Mouse (Mus musculus): ENCODE data around the gene Dab2ip. TPM values are rescaled to one million over a fixed set of nuclear protein-coding genes. Genes with fewer than 3 reads are reported as not detected.

Gene Dab2ip
- polyA plus RNA-seq, 1 experiment from 2014 or later = 42.3 TPM

DNA sequence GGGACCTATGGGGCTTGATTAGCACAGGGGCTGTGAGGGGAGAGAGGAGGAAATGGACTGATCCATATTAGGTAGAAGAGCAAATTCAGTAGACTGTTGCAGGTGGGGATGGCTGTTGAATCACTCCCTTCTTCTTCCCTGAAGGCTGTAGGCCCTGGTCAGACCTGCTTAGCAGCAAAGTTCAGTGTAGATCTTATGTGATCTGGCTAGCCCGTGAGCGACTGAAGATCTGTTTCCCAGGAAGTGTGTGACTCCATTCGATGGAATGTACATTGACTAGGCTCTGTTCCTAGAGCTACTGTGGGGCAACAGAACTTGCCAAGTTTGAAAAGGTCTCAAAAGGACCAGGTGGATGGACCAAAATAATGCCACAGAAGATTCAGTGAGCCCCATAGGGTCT, 145.2 kb downstream of the Dab2ip start:
- Histone ChIP-seq H3K36me3 (ENCODE audit: control insufficient read depth, insufficient read depth, low read length) (no peaks in the 10 kb centered on the region), H3K27me3 (ENCODE audit: control insufficient read depth, insufficient read depth, low read length) (no peaks in the 10 kb centered on the region), H3K27ac (ENCODE audit: low read depth, low read length) (no peak overlapping the region), H3K4me1 (ENCODE audit: control insufficient read depth, insufficient read depth, low read length) (peaks cover 14% of the 10 kb centered on the region), H3K4me3 (ENCODE audit: low read depth, low read length) (no peak overlapping the region), H3K9me3 (ENCODE audit: control insufficient read depth, low read length) (no peaks in the 10 kb centered on the region), H3K9ac (ENCODE audit: low read length) (no peak overlapping the region), H3K4me2 (no peak overlapping the region)
- WGBS = 94% methylated on average over 3 of the region's 3 CpGs
- ATAC-seq (ENCODE audit: low FRiP score) (no peak), DNase-seq (ENCODE audit: low spot score, missing footprints) (no peak)

DNA sequence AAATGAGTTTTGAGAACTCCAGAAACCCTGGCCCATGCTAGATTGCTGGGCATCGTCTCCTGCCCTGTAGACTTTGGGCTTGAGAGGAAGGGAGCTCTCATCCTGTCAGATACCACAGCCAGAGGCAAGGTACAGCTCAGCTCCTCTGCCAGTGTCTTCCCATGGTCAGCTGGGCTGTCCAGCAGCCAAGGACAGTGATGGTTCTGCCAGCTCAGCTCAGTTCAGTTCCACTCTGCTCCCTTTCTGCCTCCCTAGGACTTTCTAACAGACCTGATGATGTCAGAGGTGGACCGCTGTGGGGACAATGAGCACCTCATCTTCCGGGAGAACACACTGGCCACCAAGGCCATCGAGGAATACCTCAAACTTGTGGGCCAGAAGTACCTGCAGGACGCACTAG, 154.5 kb downstream of the Dab2ip start:
- ATAC-seq (ENCODE audit: low FRiP score) = no peak
- H3K36me3 ChIP-seq (ENCODE audit: control insufficient read depth, insufficient read depth, low read length) = peaks cover 20% of the 10 kb centered on the region
- WGBS = 95% methylated on average over 5 of the region's 5 CpGs
- no peak overlapping the region for H3K27ac ChIP-seq (ENCODE audit: low read depth, low read length)
- H3K27me3 ChIP-seq (ENCODE audit: control insufficient read depth, insufficient read depth, low read length) = no peaks in the 10 kb centered on the region
- no peak for DNase-seq (ENCODE audit: low spot score, missing footprints)
- no peaks in the 10 kb centered on the region for H3K4me1 ChIP-seq (ENCODE audit: control insufficient read depth, insufficient read depth, low read length)
- no peaks in the 10 kb centered on the region for H3K9me3 ChIP-seq (ENCODE audit: control insufficient read depth, low read length)
- H3K4me2 ChIP-seq = no peak overlapping the region
- no peak overlapping the region for H3K9ac ChIP-seq (ENCODE audit: low read length)
- no peak overlapping the region for H3K4me3 ChIP-seq (ENCODE audit: low read depth, low read length)

GRCm38 (mm10) chr2:35713460-35713859, 155.4 kb downstream of the Dab2ip start:
- 91% methylated on average over 7 of the region's 7 CpGs for WGBS
- H3K36me3 ChIP-seq (ENCODE audit: control insufficient read depth, insufficient read depth, low read length) = peaks cover 22% of the 10 kb centered on the region

GRCm38 (mm10) chr2:35714742-35715167, 156.7 kb downstream of the Dab2ip start:
- H3K36me3 ChIP-seq (ENCODE audit: control insufficient read depth, insufficient read depth, low read length) = peaks cover 28% of the 10 kb centered on the region
- no peak overlapping the region for H3K27ac ChIP-seq (ENCODE audit: low read depth, low read length)
- DNase-seq (ENCODE audit: low spot score, missing footprints) = no peak

More at GRCm38 (mm10) chr2:35713460-35713859, 155.4 kb downstream of the Dab2ip start:
- Histone ChIP-seq H3K4me1 (ENCODE audit: control insufficient read depth, insufficient read depth, low read length) (no peaks in the 10 kb centered on the region), H3K9ac (ENCODE audit: low read length) (no peak overlapping the region), H3K4me2 (no peak overlapping the region), H3K27me3 (ENCODE audit: control insufficient read depth, insufficient read depth, low read length) (no peaks in the 10 kb centered on the region), H3K4me3 (ENCODE audit: low read depth, low read length) (no peak overlapping the region), H3K9me3 (ENCODE audit: control insufficient read depth, low read length) (no peaks in the 10 kb centered on the region), H3K27ac (ENCODE audit: low read depth, low read length) (no peak overlapping the region)
- DNase-seq (ENCODE audit: low spot score, missing footprints) (no peak), ATAC-seq (ENCODE audit: low FRiP score) (no peak)

DNA sequence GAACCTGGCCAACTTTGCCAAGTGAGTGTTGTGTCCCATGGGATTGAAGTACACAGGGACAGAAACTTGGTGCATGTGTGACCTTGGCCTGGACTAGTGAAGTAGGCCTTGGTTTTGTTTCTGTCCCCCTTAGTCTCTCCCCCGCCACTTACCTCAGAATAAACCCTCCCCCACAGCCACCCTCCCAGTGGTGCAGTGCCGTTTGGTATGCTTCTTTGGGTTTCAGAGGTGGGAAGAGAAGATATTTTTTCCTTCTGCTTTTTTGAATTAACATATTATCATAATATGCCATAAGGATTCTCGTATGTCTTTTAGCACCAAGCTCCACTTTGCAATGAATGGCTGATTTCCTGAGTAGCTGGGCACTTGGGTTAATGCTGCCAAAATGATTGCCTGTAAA, 157.4 kb downstream of the Dab2ip start:
- Histone ChIP-seq H3K4me1 (ENCODE audit: control insufficient read depth, insufficient read depth, low read length) (no peaks in the 10 kb centered on the region), H3K9me3 (ENCODE audit: control insufficient read depth, low read length) (no peaks in the 10 kb centered on the region), H3K4me2 (no peak overlapping the region), H3K36me3 (ENCODE audit: control insufficient read depth, insufficient read depth, low read length) (peaks cover 32% of the 10 kb centered on the region), H3K27ac (ENCODE audit: low read depth, low read length) (no peak overlapping the region), H3K4me3 (ENCODE audit: low read depth, low read length) (no peak overlapping the region), H3K27me3 (ENCODE audit: control insufficient read depth, insufficient read depth, low read length) (no peaks in the 10 kb centered on the region), H3K9ac (ENCODE audit: low read length) (no peak overlapping the region)
- 92% methylated on average over 3 of the region's 3 CpGs for WGBS
- DNase-seq (ENCODE audit: low spot score, missing footprints) (no peak), ATAC-seq (ENCODE audit: low FRiP score) (no peak)

More at GRCm38 (mm10) chr2:35714742-35715167, 156.7 kb downstream of the Dab2ip start:
- Histone ChIP-seq H3K4me2 (no peak overlapping the region), H3K9ac (ENCODE audit: low read length) (no peak overlapping the region), H3K9me3 (ENCODE audit: control insufficient read depth, low read length) (no peaks in the 10 kb centered on the region), H3K4me1 (ENCODE audit: control insufficient read depth, insufficient read depth, low read length) (no peaks in the 10 kb centered on the region), H3K27me3 (ENCODE audit: control insufficient read depth, insufficient read depth, low read length) (no peaks in the 10 kb centered on the region), H3K4me3 (ENCODE audit: low read depth, low read length) (no peak overlapping the region)
- ATAC-seq (ENCODE audit: low FRiP score) = no peak
- WGBS = 88% methylated on average over 8 of the region's 8 CpGs

DNA sequence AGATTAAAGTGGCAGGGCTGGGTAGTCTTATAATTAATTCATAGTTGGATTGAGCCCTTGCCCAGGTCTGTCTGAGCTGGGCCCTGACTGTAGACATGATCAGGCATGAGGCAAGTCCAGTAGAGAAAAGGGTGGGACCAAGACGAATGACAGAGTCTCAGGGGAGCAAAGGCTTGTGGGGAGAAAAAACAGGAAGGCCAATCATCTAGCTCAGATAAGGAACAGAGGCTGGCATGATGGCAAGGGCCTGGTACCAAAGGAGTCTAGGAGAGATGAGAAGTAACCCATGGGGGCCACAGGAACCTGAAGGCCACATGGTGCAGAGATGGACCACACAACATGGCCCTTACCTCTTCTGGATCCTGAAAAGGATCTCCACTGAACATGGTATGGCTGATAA, 158.1 kb downstream of the Dab2ip start:
- Histone ChIP-seq H3K4me3 (ENCODE audit: low read depth, low read length) (no peak overlapping the region), H3K36me3 (ENCODE audit: control insufficient read depth, insufficient read depth, low read length) (peaks cover 36% of the 10 kb centered on the region), H3K27ac (ENCODE audit: low read depth, low read length) (no peak overlapping the region), H3K4me1 (ENCODE audit: control insufficient read depth, insufficient read depth, low read length) (no peaks in the 10 kb centered on the region), H3K4me2 (no peak overlapping the region), H3K9me3 (ENCODE audit: control insufficient read depth, low read length) (no peaks in the 10 kb centered on the region), H3K9ac (ENCODE audit: low read length) (no peak overlapping the region), H3K27me3 (ENCODE audit: control insufficient read depth, insufficient read depth, low read length) (no peaks in the 10 kb centered on the region)
- WGBS = 83% methylated on average over 1 of the region's 1 CpGs
- DNase-seq (ENCODE audit: low spot score, missing footprints) (no peak), ATAC-seq (ENCODE audit: low FRiP score) (no peak)

- Histone ChIP-seq H3K27ac (ENCODE audit: low read depth, low read length) (no peak overlapping the region), H3K9me3 (ENCODE audit: control insufficient read depth, low read length) (no peaks in the 10 kb centered on the region), H3K36me3 (ENCODE audit: control insufficient read depth, insufficient read depth, low read length) (peaks cover 47% of the 10 kb centered on the region), H3K27me3 (ENCODE audit: control insufficient read depth, insufficient read depth, low read length) (no peaks in the 10 kb centered on the region), H3K4me1 (ENCODE audit: control insufficient read depth, insufficient read depth, low read length) (no peaks in the 10 kb centered on the region), H3K9ac (ENCODE audit: low read length) (no peak overlapping the region), H3K4me2 (no peak overlapping the region), H3K4me3 (ENCODE audit: low read depth, low read length) (no peak overlapping the region)
- ATAC-seq (ENCODE audit: low FRiP score) (no peak), DNase-seq (ENCODE audit: low spot score, missing footprints) (no peak)
- 90% methylated on average over 5 of the region's 5 CpGs for WGBS
These were observed 160.0 kb downstream of the Dab2ip start for GRCm38 (mm10) chr2:35718003-35718500.

DNA sequence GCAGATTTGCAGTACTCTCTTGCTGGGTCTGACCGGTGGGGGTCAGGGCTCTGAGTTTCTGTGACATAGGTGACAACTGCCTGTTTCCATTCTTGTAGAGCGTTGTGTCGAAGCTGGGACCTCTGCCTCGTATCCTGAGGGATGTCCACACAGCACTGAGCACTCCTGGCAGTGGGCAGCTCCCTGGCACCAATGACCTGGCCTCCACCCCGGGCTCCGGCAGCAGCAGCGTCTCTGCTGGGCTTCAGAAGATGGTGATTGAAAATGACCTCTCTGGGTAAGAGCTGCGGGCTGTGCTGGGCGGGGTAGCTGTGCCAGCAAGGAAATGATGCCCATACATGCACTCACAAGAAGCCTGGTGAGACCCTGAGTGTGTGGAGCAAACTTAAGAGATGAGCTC, 160.6 kb downstream of the Dab2ip start:
- no peaks in the 10 kb centered on the region for H3K9me3 ChIP-seq (ENCODE audit: control insufficient read depth, low read length)
- no peak overlapping the region for H3K9ac ChIP-seq (ENCODE audit: low read length)
- ATAC-seq (ENCODE audit: low FRiP score) (no peak), DNase-seq (ENCODE audit: low spot score, missing footprints) (no peak)
- H3K36me3 ChIP-seq (ENCODE audit: control insufficient read depth, insufficient read depth, low read length) = peaks cover 48% of the 10 kb centered on the region
- no peaks in the 10 kb centered on the region for H3K4me1 ChIP-seq (ENCODE audit: control insufficient read depth, insufficient read depth, low read length)
- H3K27ac ChIP-seq (ENCODE audit: low read depth, low read length) = no peak overlapping the region
- no peak overlapping the region for H3K4me2 ChIP-seq
- H3K4me3 ChIP-seq (ENCODE audit: low read depth, low read length) = no peak overlapping the region
- 97% methylated on average over 9 of the region's 9 CpGs for WGBS
- no peaks in the 10 kb centered on the region for H3K27me3 ChIP-seq (ENCODE audit: control insufficient read depth, insufficient read depth, low read length)

DNA sequence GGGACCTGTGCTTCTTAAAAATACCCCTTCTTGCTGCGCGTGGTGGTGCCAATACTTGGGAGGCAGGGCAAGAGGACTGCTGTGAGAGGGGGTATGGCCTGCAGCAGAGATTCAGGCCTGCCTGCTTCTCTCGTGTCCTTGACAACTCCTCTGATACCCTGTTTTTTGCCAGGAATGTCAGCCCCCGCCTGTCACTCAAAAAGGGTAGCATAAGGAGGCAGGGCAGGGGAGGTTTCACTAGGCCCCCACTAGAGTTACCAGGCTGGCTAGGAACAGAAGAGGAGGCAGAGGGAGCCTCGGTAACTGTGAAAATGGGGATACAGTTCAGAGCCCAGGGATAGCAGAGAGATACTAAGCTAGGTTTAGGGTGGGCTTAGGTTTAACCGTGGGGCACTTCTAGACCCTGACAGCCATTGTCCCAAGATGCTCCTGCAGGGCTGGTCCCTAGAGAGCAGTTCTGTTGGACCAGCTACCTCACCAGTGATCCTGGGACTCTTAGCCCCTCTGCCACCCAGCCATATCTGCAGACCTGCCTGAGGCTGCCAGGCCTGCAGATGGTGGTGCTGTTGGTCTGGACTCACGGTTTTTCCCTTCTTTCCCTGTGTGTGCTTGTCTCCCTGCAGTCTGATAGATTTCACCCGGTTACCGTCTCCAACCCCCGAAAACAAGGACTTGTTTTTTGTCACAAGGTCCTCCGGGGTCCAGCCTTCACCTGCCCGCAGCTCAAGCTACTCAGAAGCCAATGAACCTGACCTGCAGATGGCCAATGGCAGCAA, 161.4 kb downstream of the Dab2ip start:
- no peaks in the 10 kb centered on the region for H3K9me3 ChIP-seq (ENCODE audit: control insufficient read depth, low read length)
- no peaks in the 10 kb centered on the region for H3K27me3 ChIP-seq (ENCODE audit: control insufficient read depth, insufficient read depth, low read length)
- ATAC-seq (ENCODE audit: low FRiP score) (no peak), DNase-seq (ENCODE audit: low spot score, missing footprints) (no peak)
- 91% methylated on average over 12 of the region's 12 CpGs for WGBS
- H3K36me3 ChIP-seq (ENCODE audit: control insufficient read depth, insufficient read depth, low read length) = peaks cover 45% of the 10 kb centered on the region
- no peaks in the 10 kb centered on the region for H3K4me1 ChIP-seq (ENCODE audit: control insufficient read depth, insufficient read depth, low read length)
- no peak overlapping the region for H3K27ac ChIP-seq (ENCODE audit: low read depth, low read length)
- H3K9ac ChIP-seq (ENCODE audit: low read length) = no peak overlapping the region
- H3K4me3 ChIP-seq (ENCODE audit: low read depth, low read length) = no peak overlapping the region
- H3K4me2 ChIP-seq = no peak overlapping the region

Measured in midbrain, embryonic 11.5 days (tissue).